Mouse (Mus musculus): ENCODE results near the gene Zg16. TPM values are rescaled to one million over a fixed set of nuclear protein-coding genes. Genes with fewer than 3 reads are reported as not detected.

The Zg16 gene
- polyA plus RNA-seq, 1 experiment from 2014 or later = not detected

- Histone ChIP-seq H3K4me1 (no peaks in the 10 kb centered on the region), H3K9ac (replicated peaks) (no peak overlapping the region)
- ATAC-seq (replicated peaks) = no peak
These were observed 3.4 kb downstream of the Zg16 start for GRCm38 (mm10) chr7:127083689-127084088.

GRCm38 (mm10) chr7:127082995-127083394 lies 4.1 kb downstream of the Zg16 start:
- no peaks in the 10 kb centered on the region for H3K27me3 ChIP-seq
- no peak overlapping the region for H3K4me3 ChIP-seq
- no peak for ATAC-seq (replicated peaks)
- no peak overlapping the region for H3K9ac ChIP-seq (replicated peaks)
- no peak overlapping the region for H3K4me2 ChIP-seq (replicated peaks)
- no peaks in the 10 kb centered on the region for H3K36me3 ChIP-seq
- no peak overlapping the region for H3K27ac ChIP-seq (replicated peaks)
- WGBS = 63% methylated on average over 2 of the region's 2 CpGs
- no peaks in the 10 kb centered on the region for H3K4me1 ChIP-seq
- H3K9me3 ChIP-seq = no peaks in the 10 kb centered on the region

More at GRCm38 (mm10) chr7:127083689-127084088, 3.4 kb downstream of the Zg16 start:
- Histone ChIP-seq H3K9me3 (no peaks in the 10 kb centered on the region), H3K27me3 (no peaks in the 10 kb centered on the region), H3K4me3 (no peak overlapping the region), H3K4me2 (replicated peaks) (no peak overlapping the region), H3K27ac (replicated peaks) (no peak overlapping the region), H3K36me3 (no peaks in the 10 kb centered on the region)
- WGBS = 87% methylated on average over 4 of the region's 4 CpGs

DNA sequence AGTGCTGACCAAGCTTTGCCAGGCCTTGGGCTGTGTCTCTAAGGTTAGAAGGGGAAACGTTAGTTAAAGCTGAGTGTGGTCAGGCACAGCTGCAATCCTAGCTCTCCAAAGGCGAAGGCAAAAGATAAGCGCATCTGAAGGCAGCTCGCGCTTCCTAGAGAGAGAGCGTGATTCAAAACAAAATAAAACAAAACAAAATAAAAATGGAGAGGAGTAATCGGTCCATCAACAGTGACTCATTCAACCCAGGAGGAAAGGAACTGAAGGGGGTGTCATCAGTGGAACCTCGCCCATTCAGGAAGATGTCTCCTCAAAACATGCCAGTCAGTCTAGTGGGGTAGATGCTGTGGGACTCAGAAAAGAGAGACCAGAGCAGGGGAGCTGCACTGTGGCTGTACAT lies 4.9 kb downstream of the Zg16 start:
- no peak for ATAC-seq (replicated peaks)
- Histone ChIP-seq H3K36me3 (no peaks in the 10 kb centered on the region), H3K9ac (replicated peaks) (no peak overlapping the region), H3K4me1 (no peaks in the 10 kb centered on the region), H3K9me3 (no peaks in the 10 kb centered on the region), H3K4me2 (replicated peaks) (no peak overlapping the region), H3K27ac (replicated peaks) (no peak overlapping the region), H3K27me3 (no peaks in the 10 kb centered on the region), H3K4me3 (no peak overlapping the region)
- 88% methylated on average over 8 of the region's 8 CpGs for WGBS

GRCm38 (mm10) chr7:127080045-127080444 lies 7.1 kb downstream of the Zg16 start:
- Histone ChIP-seq H3K4me3 (no peak overlapping the region), H3K27ac (replicated peaks) (no peak overlapping the region), H3K4me1 (no peaks in the 10 kb centered on the region), H3K4me2 (replicated peaks) (no peak overlapping the region), H3K27me3 (no peaks in the 10 kb centered on the region), H3K36me3 (no peaks in the 10 kb centered on the region), H3K9ac (replicated peaks) (no peak overlapping the region), H3K9me3 (no peaks in the 10 kb centered on the region)
- ATAC-seq (replicated peaks) = no peak
- WGBS = 79% methylated on average over 3 of the region's 3 CpGs

DNA sequence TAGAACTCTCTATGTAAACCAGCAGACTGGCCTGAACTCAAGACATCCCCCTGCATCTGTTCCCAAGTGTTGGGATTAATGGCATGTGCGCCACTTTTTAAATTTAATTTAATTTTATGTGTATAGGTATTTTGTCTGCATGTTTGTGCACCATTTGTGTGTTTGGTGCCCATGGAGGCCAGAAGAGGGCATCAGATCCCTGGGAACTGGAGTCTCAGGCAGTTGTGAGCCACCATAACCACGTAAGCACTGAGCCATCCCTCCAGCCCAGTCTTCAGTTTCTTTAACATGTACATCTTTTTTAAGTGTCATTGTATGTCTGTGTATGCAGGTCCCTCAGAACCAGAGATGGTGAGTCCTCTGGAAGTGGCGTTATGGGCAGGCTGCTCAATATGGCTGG lies 9.4 kb downstream of the Zg16 start:
- H3K27me3 ChIP-seq = no peaks in the 10 kb centered on the region
- H3K36me3 ChIP-seq = no peaks in the 10 kb centered on the region
- H3K9ac ChIP-seq (replicated peaks) = no peak overlapping the region
- no peak overlapping the region for H3K4me2 ChIP-seq (replicated peaks)
- ATAC-seq (replicated peaks) = no peak
- no peaks in the 10 kb centered on the region for H3K9me3 ChIP-seq
- no peak overlapping the region for H3K27ac ChIP-seq (replicated peaks)
- H3K4me1 ChIP-seq = no peaks in the 10 kb centered on the region
- WGBS = 81% methylated on average over 3 of the region's 3 CpGs
- H3K4me3 ChIP-seq = no peak overlapping the region

- Histone ChIP-seq H3K27ac (replicated peaks) (no peak overlapping the region), H3K4me1 (no peaks in the 10 kb centered on the region), H3K9ac (replicated peaks) (no peak overlapping the region), H3K36me3 (no peaks in the 10 kb centered on the region), H3K4me2 (replicated peaks) (no peak overlapping the region), H3K4me3 (no peak overlapping the region), H3K9me3 (no peaks in the 10 kb centered on the region), H3K27me3 (no peaks in the 10 kb centered on the region)
- ATAC-seq (replicated peaks) = no peak
- WGBS = 92% methylated on average over 5 of the region's 5 CpGs
These were observed 10.9 kb downstream of the Zg16 start for GRCm38 (mm10) chr7:127076188-127076587.

GRCm38 (mm10) chr7:127073221-127073620 lies 13.9 kb downstream of the Zg16 start:
- Histone ChIP-seq H3K27ac (replicated peaks) (no peak overlapping the region), H3K4me1 (no peaks in the 10 kb centered on the region)
- no peak for ATAC-seq (replicated peaks)

GRCm38 (mm10) chr7:127070871-127071413 lies 16.2 kb downstream of the Zg16 start:
- no peaks in the 10 kb centered on the region for H3K36me3 ChIP-seq
- no peak overlapping the region for H3K4me3 ChIP-seq
- H3K27me3 ChIP-seq = no peaks in the 10 kb centered on the region
- H3K9ac ChIP-seq (replicated peaks) = no peak overlapping the region
- WGBS = 74% methylated on average over 4 of the region's 4 CpGs
- no peaks in the 10 kb centered on the region for H3K4me1 ChIP-seq
- H3K27ac ChIP-seq (replicated peaks) = no peak overlapping the region
- H3K9me3 ChIP-seq = no peaks in the 10 kb centered on the region
- H3K4me2 ChIP-seq (replicated peaks) = no peak overlapping the region
- no peak for ATAC-seq (replicated peaks)

More at GRCm38 (mm10) chr7:127073221-127073620, 13.9 kb downstream of the Zg16 start:
- Histone ChIP-seq H3K9ac (replicated peaks) (no peak overlapping the region), H3K36me3 (no peaks in the 10 kb centered on the region), H3K4me2 (replicated peaks) (no peak overlapping the region), H3K4me3 (no peak overlapping the region), H3K9me3 (no peaks in the 10 kb centered on the region), H3K27me3 (no peaks in the 10 kb centered on the region)
- 87% methylated on average over 4 of the region's 4 CpGs for WGBS

DNA sequence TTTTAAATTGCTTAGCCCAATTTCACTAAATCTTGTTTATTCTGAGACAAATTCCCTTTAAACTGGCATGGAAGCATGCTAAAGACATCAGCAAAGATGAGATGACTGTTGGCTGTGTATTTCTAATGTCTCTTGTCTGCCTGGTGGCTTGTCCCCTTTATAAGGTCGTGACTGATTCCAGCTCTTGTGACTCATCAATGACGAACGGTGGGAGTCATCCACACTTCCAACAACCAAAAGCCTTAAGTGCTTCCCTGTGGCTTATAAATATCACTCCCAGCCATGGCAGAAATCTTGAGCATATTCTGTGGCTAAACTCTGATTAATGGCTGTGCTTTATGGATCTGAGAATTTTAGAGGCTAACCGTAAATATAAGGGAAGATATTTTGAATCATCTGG lies 20.8 kb downstream of the Zg16 start:
- Histone ChIP-seq H3K27ac (replicated peaks) (no peak overlapping the region), H3K4me3 (no peak overlapping the region), H3K9me3 (no peaks in the 10 kb centered on the region), H3K27me3 (no peaks in the 10 kb centered on the region), H3K9ac (replicated peaks) (no peak overlapping the region), H3K4me2 (replicated peaks) (no peak overlapping the region), H3K4me1 (no peaks in the 10 kb centered on the region), H3K36me3 (no peaks in the 10 kb centered on the region)
- WGBS = 85% methylated on average over 4 of the region's 4 CpGs
- ATAC-seq (replicated peaks) = no peak

GRCm38 (mm10) chr7:127065538-127065937 lies 21.6 kb downstream of the Zg16 start:
- no peaks in the 10 kb centered on the region for H3K36me3 ChIP-seq
- no peak overlapping the region for H3K4me2 ChIP-seq (replicated peaks)
- WGBS = 91% methylated on average over 6 of the region's 6 CpGs
- no peaks in the 10 kb centered on the region for H3K4me1 ChIP-seq
- H3K9me3 ChIP-seq = no peaks in the 10 kb centered on the region
- no peak overlapping the region for H3K27ac ChIP-seq (replicated peaks)
- no peaks in the 10 kb centered on the region for H3K27me3 ChIP-seq
- no peak overlapping the region for H3K9ac ChIP-seq (replicated peaks)
- ATAC-seq (replicated peaks) = no peak
- no peak overlapping the region for H3K4me3 ChIP-seq

DNA sequence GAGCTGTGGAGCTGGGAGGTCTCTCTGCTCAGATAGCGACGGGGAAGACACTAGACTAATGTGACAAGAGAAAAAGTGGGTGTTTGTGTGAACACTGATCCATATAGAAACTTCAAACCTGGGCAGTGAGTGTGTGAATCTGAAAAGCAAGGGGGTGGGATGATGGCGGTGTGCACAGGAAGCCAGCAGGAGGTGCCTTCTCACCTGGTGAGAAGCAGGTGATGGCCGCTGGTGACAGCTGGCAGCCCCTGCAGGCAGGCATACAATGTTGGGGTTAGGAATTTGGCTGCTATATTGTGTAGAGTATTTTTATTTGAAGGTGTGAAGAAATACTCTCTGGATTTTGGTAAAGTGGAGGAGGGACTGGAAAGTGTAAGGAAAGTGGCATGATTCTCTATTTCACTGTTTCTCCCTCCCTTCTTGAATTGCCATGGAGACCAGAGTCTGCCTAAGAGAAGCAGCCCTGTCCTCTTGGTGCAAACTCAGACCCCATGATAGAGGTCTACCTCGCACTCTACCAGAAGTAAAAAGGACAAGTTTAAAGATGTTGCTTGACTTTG lies 32.0 kb downstream of the Zg16 start:
- Histone ChIP-seq H3K27ac (replicated peaks) (no peak overlapping the region), H3K36me3 (no peaks in the 10 kb centered on the region), H3K9me3 (no peaks in the 10 kb centered on the region), H3K4me2 (replicated peaks) (no peak overlapping the region), H3K9ac (replicated peaks) (no peak overlapping the region), H3K4me1 (no peaks in the 10 kb centered on the region), H3K27me3 (no peaks in the 10 kb centered on the region), H3K4me3 (no peak overlapping the region)
- ATAC-seq (replicated peaks) = no peak
- WGBS = 79% methylated on average over 5 of the region's 5 CpGs

GRCm38 (mm10) chr7:127041851-127042672 lies 45.1 kb downstream of the Zg16 start, which contains the start of gene Kif22:
TSS of gene Kif22 (minus strand) at chr7:127042471.
- Histone ChIP-seq H3K27ac (replicated peaks) (peak within 1 kb of the TSS; percentile 64), H3K9ac (replicated peaks) (peak within 1 kb of the TSS; percentile 69), H3K36me3 (no peaks in the 10 kb centered on the region), H3K4me3 (peak within 1 kb of the TSS; percentile 69), H3K27me3 (no peaks in the 10 kb centered on the region), H3K9me3 (no peaks in the 10 kb centered on the region), H3K4me1 (peaks cover 18% of the 10 kb centered on the region), H3K4me2 (replicated peaks) (peak within 1 kb of the TSS; percentile 90)
- peak; percentile 86 for ATAC-seq (replicated peaks)
- WGBS = under 1% methylated on average over 53 of the region's 53 CpGs
